In genomic region chr4:82499725-82500577, GRCm38 (mm10) we compare ENCODE assay signal across 7 mouse cellular contexts.
DNase-seq lines count a peak whose midpoint lies in the region; ATAC-seq and TF ChIP-seq lines count a peak whose summit lies in the region.

No protein-coding gene starts in this region.

- H3K36me3 ChIP-seq in forebrain, embryonic 13.5 days (ENCODE audit: poor library complexity, severe bottlenecking) = peaks cover 17% of the 10 kb centered on the region
- H3K36me3 ChIP-seq in hindbrain, postnatal 0 days (ENCODE audit: insufficient read depth, low read length) = 0 out of 2 replicates have a peak, but pooled peaks cover 6% of the 10 kb centered on the region
- H3K36me3 ChIP-seq in neural tube, embryonic 15.5 days = no peaks in the 10 kb centered on the region

- peak overlapping the region; percentile 70 for H3K4me2 ChIP-seq in forebrain, embryonic 13.5 days
- peak overlapping the region; percentile 74 for H3K4me2 ChIP-seq in hindbrain, postnatal 0 days (ENCODE audit: low read depth, low read length)
- peak overlapping the region; percentile 93 for H3K4me2 ChIP-seq in neural tube, embryonic 15.5 days

- 29% methylated on average over 9 of the region's 9 CpGs for WGBS in lung, adult 2 months
- 25% methylated on average over 9 of the region's 9 CpGs for WGBS in forebrain, embryonic 13.5 days
- 31% methylated on average over 9 of the region's 9 CpGs for WGBS in hindbrain, postnatal 0 days
- 35% methylated on average over 9 of the region's 9 CpGs for WGBS in neural tube, embryonic 15.5 days

- ATAC-seq in forebrain, embryonic 13.5 days = no peak
- no peak for ATAC-seq in hindbrain, postnatal 0 days
- ATAC-seq in neural tube, embryonic 15.5 days (ENCODE audit: low FRiP score) = no peak

- TF ChIP-seq CTCF in lung, adult 2 months (IDR thresholded peaks at IDR 0.05; ENCODE audit: insufficient read depth, low read length) = no peak
- TF ChIP-seq CTCF in hindbrain, postnatal 0 days (IDR thresholded peaks at IDR 0.05; ENCODE audit: low read depth) = no peak

- peaks cover 38% of the 10 kb centered on the region for H3K4me1 ChIP-seq in lung, adult 2 months (ENCODE audit: control insufficient read depth, insufficient read depth, low read length)
- H3K4me1 ChIP-seq in forebrain, embryonic 13.5 days = peaks cover 42% of the 10 kb centered on the region
- no peaks in the 10 kb centered on the region for H3K4me1 ChIP-seq in hindbrain, postnatal 0 days (ENCODE audit: insufficient read depth, low read length)
- peaks cover 16% of the 10 kb centered on the region; the same call in 1 of the 2 replicates for H3K4me1 ChIP-seq in neural tube, embryonic 15.5 days

- H3K27ac ChIP-seq in forebrain, embryonic 13.5 days = peak overlapping the region; percentile 88
- H3K27ac ChIP-seq in hindbrain, postnatal 0 days = peak overlapping the region; percentile 86
- peak overlapping the region; percentile 68 for H3K27ac ChIP-seq in neural tube, embryonic 15.5 days (replicated peaks)

- DNase-seq in lung, adult 2 months = no peak
- no peak for DNase-seq in lung, postnatal 25 days (ENCODE audit: low spot score)
- peak; percentile 43 for DNase-seq in hindbrain, postnatal 0 days (ENCODE audit: low spot score)
- no peak for DNase-seq in adrenal gland, adult 8-10 months
- no peak for DNase-seq in kidney, postnatal 10 days

- H3K9me3 ChIP-seq in forebrain, embryonic 13.5 days (replicated peaks) = no peaks in the 10 kb centered on the region
- H3K9me3 ChIP-seq in hindbrain, postnatal 0 days (ENCODE audit: low read length) = no peaks in the 10 kb centered on the region
- H3K9me3 ChIP-seq in neural tube, embryonic 15.5 days (replicated peaks) = no peaks in the 10 kb centered on the region

- H3K9ac ChIP-seq in forebrain, embryonic 13.5 days = peak overlapping the region; percentile 81
- H3K9ac ChIP-seq in hindbrain, postnatal 0 days (replicated peaks; ENCODE audit: low read length) = peak overlapping the region; percentile 58
- peak overlapping the region; percentile 35; the same call in 1 of the 2 replicates for H3K9ac ChIP-seq in neural tube, embryonic 15.5 days (replicated peaks)

- peak overlapping the region; percentile 21 for H3K4me3 ChIP-seq in lung, adult 2 months (replicated peaks; ENCODE audit: extremely low read depth, low read depth, low read length)
- H3K4me3 ChIP-seq in forebrain, embryonic 13.5 days = peak overlapping the region; percentile 96
- H3K4me3 ChIP-seq in hindbrain, postnatal 0 days (ENCODE audit: low read length) = peak overlapping the region; percentile 81
- H3K4me3 ChIP-seq in neural tube, embryonic 15.5 days (replicated peaks) = peak overlapping the region; percentile 33

- no peak for TF ChIP-seq POLR2A in lung, adult 2 months (IDR thresholded peaks at IDR 0.05; ENCODE audit: borderline replicate concordance, extremely low read depth, low read depth, low read length)

- H3K27me3 ChIP-seq in forebrain, embryonic 13.5 days = no peaks in the 10 kb centered on the region
- H3K27me3 ChIP-seq in hindbrain, postnatal 0 days (ENCODE audit: insufficient read depth, low read length) = no peaks in the 10 kb centered on the region
- no peaks in the 10 kb centered on the region for H3K27me3 ChIP-seq in neural tube, embryonic 15.5 days (replicated peaks)

Comparison
In these comparisons a context has a peak if more than half of its experiments do, and no peak if none do; other contexts are left out.
1. H3K4me3 ChIP-seq: peak in every context shown above with its lines; median percentile 96 in forebrain, embryonic 13.5 days; 81 in hindbrain, postnatal 0 days; 33 in neural tube, embryonic 15.5 days; 21 in lung, adult 2 months.